Mouse (Mus musculus) brain, adult 2 months (tissue): Measurements from ENCODE around the gene Zfp991.
"Not testable (repeated sequence)": the region's sequence is repeated elsewhere in the genome, so short reads cannot be mapped to it uniquely, and the experiment has no call there.

Source experiments
- DNase-seq: peaks from one replicate; pipeline ENCODE4 v3.0.0; 2011; ENCODE audit warnings: low read depth, low spot score

Zfp991 gene

GRCm38 (mm10) chr4:147181969-147182705 lies 50.3 kb downstream of the Zfp991 start:
- not testable (repeated sequence) for DNase-seq

GRCm38 (mm10) chr4:147186824-147187223 lies 55.0 kb downstream of the Zfp991 start:
- not testable (repeated sequence) for DNase-seq

GRCm38 (mm10) chr4:147187283-147187965 lies 55.6 kb downstream of the Zfp991 start:
- DNase-seq: not testable (repeated sequence)

GRCm38 (mm10) chr4:147195186-147195585 lies 63.3 kb downstream of the Zfp991 start:
- DNase-seq: not testable (repeated sequence)

- DNase-seq: not testable (repeated sequence)
Observed at GRCm38 (mm10) chr4:147197210-147197609, 65.4 kb downstream of the Zfp991 start.

- not testable (repeated sequence) for DNase-seq
Observed at GRCm38 (mm10) chr4:147199055-147199750, 67.4 kb downstream of the Zfp991 start.

- not testable (repeated sequence) for DNase-seq
Observed at GRCm38 (mm10) chr4:147201920-147202660, 70.3 kb downstream of the Zfp991 start.

GRCm38 (mm10) chr4:147212182-147212928 lies 80.5 kb downstream of the Zfp991 start:
- DNase-seq: not testable (repeated sequence)

GRCm38 (mm10) chr4:147214233-147214632 lies 82.4 kb downstream of the Zfp991 start:
- not testable (repeated sequence) for DNase-seq

GRCm38 (mm10) chr4:147217676-147218075 lies 85.8 kb downstream of the Zfp991 start:
- DNase-seq: not testable (repeated sequence)

- DNase-seq: not testable (repeated sequence)
Observed at GRCm38 (mm10) chr4:147219319-147220070, 87.7 kb downstream of the Zfp991 start.

GRCm38 (mm10) chr4:147220226-147220625 lies 88.4 kb downstream of the Zfp991 start:
- DNase-seq: not testable (repeated sequence)

- not testable (repeated sequence) for DNase-seq
Observed at GRCm38 (mm10) chr4:147222021-147222420, 90.2 kb downstream of the Zfp991 start.

GRCm38 (mm10) chr4:147223778-147224435 lies 92.1 kb downstream of the Zfp991 start:
- not testable (repeated sequence) for DNase-seq

- not testable (repeated sequence) for DNase-seq
Observed at GRCm38 (mm10) chr4:147225616-147226015, 93.8 kb downstream of the Zfp991 start.

GRCm38 (mm10) chr4:147230026-147230425 lies 98.2 kb downstream of the Zfp991 start:
- DNase-seq: not testable (repeated sequence)
